Mouse (Mus musculus): Measurements from ENCODE around the gene Neurod2. TPM values are rescaled to one million over a fixed set of nuclear protein-coding genes. Genes with fewer than 3 reads are reported as not detected.

Gene Neurod2
- polyA plus RNA-seq, 1 experiment from 2014 or later: 25.5 TPM

GRCm38 (mm10) chr11:98318421-98319116 is 10.9 kb downstream of the Neurod2 start:
- under 1% methylated on average over 14 of the region's 14 CpGs for WGBS
- ATAC-seq (ENCODE audit: low read depth): no peak
- Histone ChIP-seq H3K27me3 (ENCODE audit: control insufficient read depth, insufficient read depth, low read length) (peaks cover 47% of the 10 kb centered on the region), H3K9ac (replicated peaks; ENCODE audit: low read depth, low read length) (no peak overlapping the region), H3K27ac (ENCODE audit: low read depth, low read length) (peak overlapping the region; percentile 34), H3K9me3 (ENCODE audit: control insufficient read depth, low read length) (no peaks in the 10 kb centered on the region), H3K36me3 (ENCODE audit: control insufficient read depth, insufficient read depth, low read length) (no peaks in the 10 kb centered on the region), H3K4me2 (ENCODE audit: low read depth, low read length) (peak overlapping the region; percentile 18; the same call in 1 of the 2 replicates), H3K4me3 (ENCODE audit: low read depth, low read length) (no peak overlapping the region), H3K4me1 (ENCODE audit: control insufficient read depth, insufficient read depth, low read length) (peaks cover 7% of the 10 kb centered on the region; the same call in 1 of the 2 replicates)

DNA sequence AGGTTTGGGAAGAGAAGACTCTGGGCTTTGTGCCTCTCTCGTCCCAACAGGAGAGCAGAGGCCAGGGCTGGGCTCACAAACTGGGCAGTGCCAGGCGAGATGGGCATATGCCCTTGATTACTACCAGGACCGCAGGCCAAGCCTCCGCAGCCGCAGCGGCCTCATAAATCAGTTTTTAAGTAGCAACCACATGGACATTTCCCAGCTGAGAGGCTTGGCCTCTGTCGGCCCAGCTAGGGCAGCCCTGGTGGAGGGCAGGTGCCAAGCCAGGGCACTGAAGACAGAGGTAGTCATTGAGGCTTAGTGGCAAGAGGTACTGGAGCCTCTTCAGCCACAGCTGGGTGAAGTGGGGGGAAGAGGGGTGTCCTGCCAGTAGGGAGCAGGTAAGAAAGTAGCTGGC is 12.0 kb downstream of the Neurod2 start:
- WGBS: 0% methylated on average over 7 of the region's 7 CpGs
- H3K4me1 ChIP-seq (ENCODE audit: control insufficient read depth, insufficient read depth, low read length): peaks cover 7% of the 10 kb centered on the region; the same call in 1 of the 2 replicates
- H3K27me3 ChIP-seq (ENCODE audit: control insufficient read depth, insufficient read depth, low read length): peaks cover 40% of the 10 kb centered on the region
- ATAC-seq (ENCODE audit: low read depth): no peak
- H3K27ac ChIP-seq (ENCODE audit: low read depth, low read length): no peak overlapping the region
- H3K36me3 ChIP-seq (ENCODE audit: control insufficient read depth, insufficient read depth, low read length): no peaks in the 10 kb centered on the region
- no peak overlapping the region for H3K4me3 ChIP-seq (ENCODE audit: low read depth, low read length)
- H3K4me2 ChIP-seq (ENCODE audit: low read depth, low read length): no peak overlapping the region
- H3K9ac ChIP-seq (replicated peaks; ENCODE audit: low read depth, low read length): no peak overlapping the region
- no peaks in the 10 kb centered on the region for H3K9me3 ChIP-seq (ENCODE audit: control insufficient read depth, low read length)

- H3K9ac ChIP-seq (replicated peaks; ENCODE audit: low read depth, low read length): no peak overlapping the region
- ATAC-seq (ENCODE audit: low read depth): no peak
Observed at GRCm38 (mm10) chr11:98313790-98314323, 15.6 kb downstream of the Neurod2 start.

DNA sequence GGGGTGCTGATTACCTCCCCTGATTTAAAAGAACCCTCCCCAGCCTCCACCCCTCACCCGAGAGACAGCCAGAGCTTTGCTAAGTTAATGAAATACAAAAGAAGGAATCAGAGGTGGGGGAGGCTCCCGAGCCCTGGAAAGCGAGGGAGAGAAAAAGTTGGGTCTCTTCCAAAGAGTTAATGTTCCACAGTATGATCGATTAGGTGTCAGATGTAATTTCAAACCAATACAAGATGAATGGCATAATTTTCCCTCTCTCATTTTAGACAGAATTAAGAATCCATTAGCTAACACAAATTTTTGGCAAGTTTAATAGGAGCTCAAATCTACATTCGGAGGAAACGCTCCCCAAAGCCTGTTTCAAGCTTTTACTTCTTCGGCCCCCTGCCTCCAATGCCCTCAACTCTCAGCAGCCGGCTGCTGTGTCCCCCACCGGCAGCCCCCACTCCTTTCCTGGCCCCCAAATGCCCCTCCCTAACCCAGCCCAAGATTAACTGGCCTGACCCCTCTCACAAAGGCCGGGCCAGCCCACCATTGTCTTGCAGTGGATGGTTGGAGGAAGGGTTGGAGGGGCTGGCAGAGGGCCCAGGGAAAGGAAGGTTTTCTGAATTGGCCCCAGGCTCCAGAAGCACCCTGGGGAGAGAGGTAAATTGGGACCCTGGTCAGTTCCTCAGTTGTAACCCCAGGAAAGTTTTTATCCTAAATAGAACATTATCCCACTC is 30.8 kb downstream of the Neurod2 start:
- WGBS: 4% methylated on average over 10 of the region's 10 CpGs
- H3K27ac ChIP-seq (ENCODE audit: low read depth, low read length): no peak overlapping the region
- H3K9ac ChIP-seq (replicated peaks; ENCODE audit: low read depth, low read length): no peak overlapping the region
- H3K36me3 ChIP-seq (ENCODE audit: control insufficient read depth, insufficient read depth, low read length): no peaks in the 10 kb centered on the region
- no peaks in the 10 kb centered on the region for H3K9me3 ChIP-seq (ENCODE audit: control insufficient read depth, low read length)
- ATAC-seq (ENCODE audit: low read depth): no peak
- no peaks in the 10 kb centered on the region for H3K27me3 ChIP-seq (ENCODE audit: control insufficient read depth, insufficient read depth, low read length)
- H3K4me1 ChIP-seq (ENCODE audit: control insufficient read depth, insufficient read depth, low read length): peaks cover 23% of the 10 kb centered on the region
- H3K4me3 ChIP-seq (ENCODE audit: low read depth, low read length): no peak overlapping the region
- H3K4me2 ChIP-seq (ENCODE audit: low read depth, low read length): no peak overlapping the region

More at GRCm38 (mm10) chr11:98313790-98314323, 15.6 kb downstream of the Neurod2 start:
- Histone ChIP-seq H3K4me1 (ENCODE audit: control insufficient read depth, insufficient read depth, low read length) (peaks cover 3% of the 10 kb centered on the region; the same call in 1 of the 2 replicates), H3K4me3 (ENCODE audit: low read depth, low read length) (no peak overlapping the region), H3K36me3 (ENCODE audit: control insufficient read depth, insufficient read depth, low read length) (no peaks in the 10 kb centered on the region), H3K27me3 (ENCODE audit: control insufficient read depth, insufficient read depth, low read length) (peaks cover 36% of the 10 kb centered on the region), H3K9me3 (ENCODE audit: control insufficient read depth, low read length) (no peaks in the 10 kb centered on the region), H3K27ac (ENCODE audit: low read depth, low read length) (no peak overlapping the region), H3K4me2 (ENCODE audit: low read depth, low read length) (no peak overlapping the region)
- WGBS: 1% methylated on average over 26 of the region's 26 CpGs

GRCm38 (mm10) chr11:98297778-98298177 is 31.7 kb downstream of the Neurod2 start:
- Histone ChIP-seq H3K27ac (ENCODE audit: low read depth, low read length) (no peak overlapping the region), H3K36me3 (ENCODE audit: control insufficient read depth, insufficient read depth, low read length) (no peaks in the 10 kb centered on the region), H3K4me2 (ENCODE audit: low read depth, low read length) (no peak overlapping the region), H3K27me3 (ENCODE audit: control insufficient read depth, insufficient read depth, low read length) (no peaks in the 10 kb centered on the region), H3K4me3 (ENCODE audit: low read depth, low read length) (no peak overlapping the region), H3K9ac (replicated peaks; ENCODE audit: low read depth, low read length) (0 out of 2 replicates have a peak overlapping the region, but pooled peaks have one; percentile 2), H3K4me1 (ENCODE audit: control insufficient read depth, insufficient read depth, low read length) (peaks cover 23% of the 10 kb centered on the region), H3K9me3 (ENCODE audit: control insufficient read depth, low read length) (no peaks in the 10 kb centered on the region)
- WGBS: 27% methylated on average over 7 of the region's 7 CpGs
- ATAC-seq (ENCODE audit: low read depth): no peak

- WGBS: 57% methylated on average over 2 of the region's 2 CpGs
- no peaks in the 10 kb centered on the region for H3K27me3 ChIP-seq (ENCODE audit: control insufficient read depth, insufficient read depth, low read length)
- H3K36me3 ChIP-seq (ENCODE audit: control insufficient read depth, insufficient read depth, low read length): no peaks in the 10 kb centered on the region
- no peaks in the 10 kb centered on the region for H3K9me3 ChIP-seq (ENCODE audit: control insufficient read depth, low read length)
- no peak for ATAC-seq (ENCODE audit: low read depth)
- no peak overlapping the region for H3K4me3 ChIP-seq (ENCODE audit: low read depth, low read length)
- peaks cover 23% of the 10 kb centered on the region for H3K4me1 ChIP-seq (ENCODE audit: control insufficient read depth, insufficient read depth, low read length)
- H3K4me2 ChIP-seq (ENCODE audit: low read depth, low read length): no peak overlapping the region
- H3K27ac ChIP-seq (ENCODE audit: low read depth, low read length): no peak overlapping the region
- H3K9ac ChIP-seq (replicated peaks; ENCODE audit: low read depth, low read length): no peak overlapping the region
Observed at GRCm38 (mm10) chr11:98296916-98297315, 32.5 kb downstream of the Neurod2 start.

- no peak for ATAC-seq (ENCODE audit: low read depth)
- Histone ChIP-seq H3K27me3 (ENCODE audit: control insufficient read depth, insufficient read depth, low read length) (no peaks in the 10 kb centered on the region), H3K27ac (ENCODE audit: low read depth, low read length) (no peak overlapping the region), H3K36me3 (ENCODE audit: control insufficient read depth, insufficient read depth, low read length) (no peaks in the 10 kb centered on the region), H3K4me2 (ENCODE audit: low read depth, low read length) (no peak overlapping the region), H3K4me1 (ENCODE audit: control insufficient read depth, insufficient read depth, low read length) (peaks cover 23% of the 10 kb centered on the region), H3K9me3 (ENCODE audit: control insufficient read depth, low read length) (no peaks in the 10 kb centered on the region), H3K4me3 (ENCODE audit: low read depth, low read length) (no peak overlapping the region), H3K9ac (replicated peaks; ENCODE audit: low read depth, low read length) (no peak overlapping the region)
- WGBS: 1% methylated on average over 5 of the region's 5 CpGs
Observed at GRCm38 (mm10) chr11:98296277-98296676, 33.2 kb downstream of the Neurod2 start.

GRCm38 (mm10) chr11:98295013-98295585 is 34.3 kb downstream of the Neurod2 start:
- peak overlapping the region; percentile 71 for H3K27ac ChIP-seq (ENCODE audit: low read depth, low read length)
- H3K4me3 ChIP-seq (ENCODE audit: low read depth, low read length): peak overlapping the region; percentile 58
- no peak for ATAC-seq (ENCODE audit: low read depth)
- H3K9ac ChIP-seq (replicated peaks; ENCODE audit: low read depth, low read length): peak overlapping the region; percentile 75
- H3K9me3 ChIP-seq (ENCODE audit: control insufficient read depth, low read length): no peaks in the 10 kb centered on the region
- peaks cover 32% of the 10 kb centered on the region for H3K4me1 ChIP-seq (ENCODE audit: control insufficient read depth, insufficient read depth, low read length)
- no peaks in the 10 kb centered on the region for H3K27me3 ChIP-seq (ENCODE audit: control insufficient read depth, insufficient read depth, low read length)
- H3K36me3 ChIP-seq (ENCODE audit: control insufficient read depth, insufficient read depth, low read length): no peaks in the 10 kb centered on the region
- H3K4me2 ChIP-seq (ENCODE audit: low read depth, low read length): peak overlapping the region; percentile 78
- 4% methylated on average over 9 of the region's 9 CpGs for WGBS

Measured in neural tube, embryonic 14.5 days (tissue).